Mouse (Mus musculus) right cerebral cortex, adult 18-20 months (tissue): Measurements from ENCODE around the gene Slc19a3.
A peak's percentile ranks its signal among the peaks of the same experiment; 100 is the strongest.

ENCODE experiments used
- DNase-seq: peaks from one replicate; pipeline ENCODE4 v3.0.0; 2022; ENCODE audit warnings: mixed read lengths

Gene Slc19a3

DNA sequence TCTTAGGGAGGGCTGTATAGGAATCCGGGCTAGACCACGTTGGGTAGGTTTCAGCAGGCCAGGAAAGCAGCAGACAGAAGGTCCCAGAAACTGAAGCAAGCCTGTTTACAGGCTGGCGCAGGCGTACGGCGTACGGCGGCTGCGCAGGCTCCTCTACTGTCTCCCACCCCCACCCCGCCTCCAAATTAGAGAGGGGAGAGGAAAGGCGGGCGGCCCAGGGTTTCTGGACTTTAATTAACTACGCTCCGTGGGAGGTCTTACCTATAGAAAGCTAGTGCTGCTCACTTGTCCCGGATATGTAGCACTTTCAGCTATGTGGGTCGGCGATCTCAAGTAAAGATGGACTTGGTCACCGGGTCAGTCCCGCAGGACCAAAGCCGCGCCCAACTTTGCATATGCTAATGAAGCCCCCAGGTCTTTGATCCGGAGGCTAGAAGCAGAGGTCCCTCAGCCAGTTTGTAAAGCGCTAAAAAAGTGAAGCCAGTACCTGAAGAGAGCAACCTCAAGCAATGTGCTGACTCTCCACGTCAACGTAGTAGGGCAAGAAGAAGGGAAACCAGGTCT lies at the start of gene Slc19a3:
Slc19a3 (minus strand) TSS at position 340 of the 564 bp plus-strand sequence.
- DNase-seq, result peak; percentile 36

DNA sequence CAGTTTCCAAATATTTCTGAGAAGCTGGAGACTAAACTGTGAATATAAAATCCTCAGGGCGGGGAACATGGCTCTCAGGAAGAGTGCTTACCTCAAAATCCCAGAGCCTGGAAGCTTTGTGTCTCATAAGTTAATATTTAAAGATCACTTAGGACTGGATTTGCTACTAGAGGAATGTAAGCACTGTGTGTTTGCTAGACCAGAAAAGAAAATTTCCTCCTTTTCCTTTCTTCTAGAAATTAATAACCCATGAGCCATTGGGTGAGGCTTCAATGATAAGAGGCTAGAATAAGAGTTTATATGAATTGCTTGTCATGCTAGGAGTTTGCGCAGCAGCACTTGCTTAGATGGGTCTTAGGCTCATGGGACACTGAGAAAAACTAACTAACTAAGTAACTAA lies 46.5 kb upstream of the Slc19a3 start:
- no peak for DNase-seq

DNA sequence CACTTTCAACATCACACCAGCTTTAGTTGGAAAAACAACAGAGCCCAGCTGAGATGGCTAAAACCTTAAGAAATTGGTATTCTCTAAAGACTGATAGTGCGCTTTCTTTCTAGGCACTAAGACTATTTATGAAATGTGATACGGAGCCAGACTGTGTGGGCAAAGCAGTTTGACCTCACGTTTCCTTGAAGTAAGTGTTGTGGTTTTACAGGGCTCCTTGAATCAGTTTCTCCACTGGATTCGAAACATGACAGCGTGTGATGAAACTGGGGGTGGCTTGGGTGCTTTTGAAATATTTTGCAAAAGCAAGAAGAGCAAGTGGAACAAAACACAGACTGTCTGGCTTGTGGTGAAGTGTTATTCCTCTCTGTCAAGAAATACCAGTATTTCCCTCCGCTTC lies 38.8 kb upstream of the Slc19a3 start:
- peak; percentile 6 for DNase-seq

DNA sequence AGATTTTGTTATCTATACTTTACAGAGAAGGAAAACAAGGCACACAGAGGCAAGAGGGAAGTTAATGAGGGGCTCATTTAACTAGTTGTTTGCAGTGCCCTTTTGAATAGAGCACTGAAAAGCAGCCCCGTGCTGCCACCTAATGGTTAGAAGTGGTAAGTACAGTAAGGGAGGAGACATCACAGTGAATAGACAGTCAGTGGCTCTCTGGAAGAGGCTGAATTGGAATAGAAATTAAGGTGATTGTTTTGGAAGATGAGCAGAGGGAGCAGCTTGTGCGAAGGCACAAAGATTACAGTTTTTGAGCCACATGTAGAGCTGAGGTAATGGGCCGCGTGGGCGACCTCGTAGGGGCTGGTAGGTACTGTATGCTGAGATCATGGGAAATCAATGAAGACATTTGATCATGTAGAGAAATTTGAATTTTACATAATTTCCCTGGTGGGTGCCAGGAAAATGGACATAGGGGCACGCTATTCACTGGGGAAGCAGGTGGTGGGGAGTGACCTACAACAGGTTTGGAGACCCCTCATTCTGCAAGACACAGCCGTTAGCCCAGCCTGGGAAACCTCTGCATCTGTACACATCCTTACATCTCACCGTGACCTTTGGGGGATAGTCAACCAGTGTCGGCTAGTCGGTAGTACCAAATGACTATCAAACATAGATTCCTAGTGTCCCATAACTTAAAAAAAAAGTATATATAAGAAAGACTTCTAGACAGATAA lies 38.1 kb upstream of the Slc19a3 start:
- peak; percentile 20 for DNase-seq

DNA sequence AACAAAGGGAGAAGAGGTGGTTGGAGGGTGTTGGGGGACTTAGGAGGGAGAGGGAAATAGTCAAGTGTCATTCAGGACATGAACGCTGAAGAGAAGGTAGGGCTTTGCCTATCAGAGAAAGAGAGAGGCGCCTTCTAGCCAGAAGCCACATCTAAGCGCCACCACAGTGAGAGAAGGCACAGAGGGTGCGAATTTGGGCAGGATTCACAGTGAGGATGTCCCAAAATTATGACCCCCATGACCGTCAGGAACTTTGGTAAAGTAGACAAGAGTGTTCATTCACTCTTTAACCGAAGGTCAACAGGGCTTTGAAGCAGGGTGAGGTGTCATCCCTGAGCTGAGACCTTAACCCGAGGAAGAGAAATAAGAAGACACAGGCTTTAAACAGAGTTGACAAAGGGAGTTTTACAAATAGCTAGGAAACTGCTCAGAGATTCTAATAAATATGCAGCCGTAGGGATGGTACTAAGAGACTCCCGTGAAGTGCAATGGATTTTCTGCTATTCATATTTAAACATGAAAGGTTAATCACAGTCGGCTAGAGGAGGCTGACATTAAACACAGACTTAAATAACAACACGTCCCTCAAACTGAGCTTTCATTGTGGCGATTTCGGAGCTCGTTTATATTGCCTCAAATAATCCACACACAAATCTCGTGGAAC lies 37.4 kb upstream of the Slc19a3 start:
- no peak for DNase-seq

DNA sequence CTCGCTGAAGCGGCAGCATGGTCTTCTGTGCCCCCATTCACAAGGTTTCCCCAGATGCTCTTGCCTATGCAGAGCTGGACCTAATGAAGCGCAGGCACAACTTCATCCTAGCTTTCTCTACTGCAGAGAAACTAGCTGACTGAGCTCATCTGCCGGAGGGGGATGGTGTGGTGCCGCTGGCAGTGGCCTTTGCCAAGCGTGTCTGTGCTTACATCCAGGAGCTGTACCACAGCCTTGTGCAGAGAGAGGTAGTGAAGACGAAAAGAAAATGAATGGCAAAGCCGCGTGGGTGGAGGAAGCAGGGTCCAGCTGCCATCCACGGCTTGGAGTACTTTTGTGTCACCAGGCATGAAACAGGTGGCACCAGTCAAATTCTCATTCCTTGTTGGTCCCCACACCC lies 29.0 kb upstream of the Slc19a3 start:
- peak; percentile 10 for DNase-seq

DNA sequence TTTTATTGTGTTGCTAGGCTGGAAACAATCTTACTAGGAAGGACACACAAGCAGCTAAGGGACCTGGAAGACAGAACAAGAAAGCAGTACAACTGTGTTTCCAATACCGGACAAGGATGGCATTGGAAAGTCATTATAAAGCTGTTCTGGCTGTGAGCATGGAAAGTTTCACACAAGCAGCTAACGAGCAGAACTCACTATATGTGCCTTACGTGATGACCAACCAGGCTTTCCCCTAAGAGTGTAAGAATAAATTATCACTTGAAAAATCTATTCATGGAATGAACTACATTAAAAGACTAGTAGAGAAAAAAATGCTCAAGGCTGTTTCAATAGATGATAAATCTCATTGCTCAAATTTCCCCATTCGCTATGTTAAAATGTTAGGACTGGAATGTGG lies 28.3 kb upstream of the Slc19a3 start:
- DNase-seq, result no peak

DNA sequence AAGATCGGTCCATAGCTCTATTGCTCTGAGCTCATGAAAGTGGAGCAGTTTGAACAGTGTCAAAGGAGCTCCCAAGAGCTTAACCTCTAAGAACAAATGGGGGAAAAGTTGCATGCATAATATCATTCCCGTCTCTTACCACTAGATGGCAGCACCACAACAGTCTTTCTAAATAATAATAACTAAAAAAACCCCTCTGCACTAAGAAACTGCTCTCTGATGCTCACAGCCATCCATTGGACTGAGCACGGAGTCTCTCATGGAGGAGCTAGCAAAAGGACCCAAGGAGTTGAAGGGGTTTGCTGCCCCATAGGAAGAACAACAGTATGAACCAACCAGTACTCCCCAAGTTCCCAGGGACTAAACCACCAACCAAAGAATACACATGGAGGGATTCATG lies 26.6 kb upstream of the Slc19a3 start:
- no peak for DNase-seq

DNA sequence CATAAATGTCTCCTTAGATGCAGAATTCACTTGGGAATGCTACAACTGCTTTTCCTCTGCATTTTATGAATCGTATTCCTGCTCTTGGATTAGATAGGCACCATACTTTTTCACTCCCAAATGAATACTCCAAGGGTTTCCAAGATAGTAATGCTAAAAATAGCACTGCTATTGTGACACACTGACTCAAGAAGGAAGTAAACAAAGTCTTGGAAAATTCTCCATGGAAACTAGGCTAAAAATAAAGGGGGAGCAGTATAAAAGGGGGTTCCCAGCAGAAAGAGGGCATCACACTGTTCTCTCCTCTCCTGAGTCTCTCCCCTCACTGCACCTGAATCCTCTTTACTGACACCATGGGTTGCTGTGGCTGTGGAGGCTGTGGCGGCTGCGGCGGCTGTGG lies 22.4 kb upstream of the Slc19a3 start, which contains the start of gene Krtap28-13:
Krtap28-13 (plus strand) TSS at position 288 of the 400 bp plus-strand sequence.
- no peak for DNase-seq

DNA sequence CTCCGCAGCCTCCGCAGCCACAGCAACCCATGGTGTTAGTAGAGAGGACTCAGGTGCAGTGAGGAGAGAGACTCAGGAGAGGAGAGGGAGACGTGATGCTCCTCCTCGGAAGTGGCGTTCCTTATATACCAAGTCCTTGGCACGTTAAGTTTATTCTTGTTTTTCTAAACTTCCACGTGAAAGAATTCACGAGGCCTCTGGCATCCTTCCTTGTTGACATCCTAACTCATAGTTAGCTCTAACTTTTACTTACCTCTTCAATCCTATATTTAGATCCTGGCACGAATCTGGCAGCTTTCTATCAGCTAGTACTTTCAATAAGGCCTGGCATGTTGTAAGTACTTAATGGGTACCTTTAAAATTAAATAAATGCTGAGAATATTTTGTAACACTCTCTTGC lies 21.0 kb upstream of the Slc19a3 start, which contains the start of gene A030005K14Rik:
A030005K14Rik (minus strand) TSS at position 101 of the 400 bp plus-strand sequence.
- no peak for DNase-seq

DNA sequence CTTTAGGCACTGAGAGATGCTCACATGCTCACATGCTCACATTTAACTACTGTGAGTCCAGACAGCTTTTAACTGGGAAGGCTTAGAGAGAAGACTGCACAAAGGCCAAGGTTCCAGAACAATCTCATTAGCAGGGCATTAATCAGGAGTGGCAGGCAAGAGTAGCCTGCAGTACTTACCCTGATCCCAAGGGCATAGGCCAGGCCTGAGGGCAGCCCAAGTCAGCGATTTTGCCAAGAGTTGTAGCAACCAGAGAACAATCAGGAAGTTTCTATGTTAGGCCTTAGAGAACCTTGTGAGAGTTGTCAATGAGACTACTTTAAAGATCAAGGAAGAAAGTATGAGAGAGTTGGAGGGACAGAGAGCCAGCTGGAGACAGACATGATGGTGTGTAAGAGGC lies 20.2 kb upstream of the Slc19a3 start:
- DNase-seq, result no peak

DNA sequence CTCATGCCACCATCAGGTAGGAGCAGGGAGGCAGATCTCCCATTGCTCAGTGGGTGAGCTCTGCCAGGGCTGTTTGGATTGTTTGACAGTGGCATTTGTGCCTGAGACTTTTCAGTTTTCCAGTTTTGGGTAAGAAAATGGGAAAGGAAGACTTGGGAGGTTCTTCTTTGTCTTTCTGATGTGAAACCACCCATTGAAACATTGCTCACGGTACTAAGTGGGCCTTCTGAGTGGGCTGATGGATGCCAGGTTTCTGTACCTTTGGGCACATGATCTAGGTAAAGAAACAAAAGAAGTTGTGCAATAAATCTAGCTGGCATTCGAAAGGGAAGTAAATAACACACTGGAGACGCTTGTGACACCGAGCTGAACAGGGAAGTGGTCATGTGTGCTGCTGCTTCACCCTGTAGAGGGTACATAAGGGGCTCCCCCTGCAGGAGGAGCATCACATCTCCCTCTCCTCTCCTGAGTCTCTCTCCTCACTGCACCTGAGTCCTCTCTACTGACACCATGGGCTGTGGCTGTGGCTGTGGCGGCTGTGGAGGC lies 6.7 kb upstream of the Slc19a3 start, which contains the start of gene Gm47969:
Gm47969 (plus strand) TSS at position 51 of the 546 bp plus-strand sequence.
- DNase-seq, result no peak

DNA sequence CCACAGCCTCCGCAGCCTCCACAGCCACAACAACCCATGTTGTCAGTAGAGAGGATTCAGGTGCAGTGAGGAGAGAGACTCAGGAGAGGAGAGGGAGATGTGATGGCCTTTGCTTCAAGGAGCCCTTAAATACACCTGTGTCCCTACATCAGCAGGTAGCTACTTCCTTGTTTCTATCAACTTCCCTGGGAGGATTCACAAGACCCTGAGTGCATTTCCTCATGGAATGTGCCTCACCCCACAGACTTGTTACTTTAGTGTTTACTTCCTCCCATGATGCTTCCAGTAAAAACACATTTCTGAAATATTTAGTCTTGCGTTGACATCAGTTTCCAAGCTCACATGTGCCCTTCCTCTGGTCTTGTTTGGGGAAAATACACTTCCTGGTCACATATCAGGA lies 4.1 kb upstream of the Slc19a3 start, which contains the start of gene Krtap28-10:
Krtap28-10 (minus strand) TSS at position 101 of the 400 bp plus-strand sequence.
- no peak for DNase-seq

DNA sequence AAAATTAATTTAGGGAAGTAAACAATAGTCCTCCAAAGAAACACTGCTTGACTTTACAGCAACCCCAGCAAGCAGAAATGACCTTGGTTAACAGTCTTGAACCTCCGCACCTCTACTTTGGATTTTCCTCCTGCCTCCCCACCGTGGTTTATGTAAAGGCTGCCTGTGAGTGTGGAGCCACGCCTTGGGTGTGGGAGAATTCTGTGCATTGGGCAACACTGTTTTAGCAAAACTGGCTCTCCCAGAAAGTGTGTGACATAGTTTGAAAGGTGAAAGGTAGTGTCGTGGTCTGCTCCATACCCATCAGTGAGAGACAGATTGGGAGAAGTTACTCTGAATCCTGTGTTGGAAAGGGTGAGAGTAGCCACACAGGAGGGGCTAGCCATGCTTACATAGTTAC lies 832 bp upstream of the Slc19a3 start:
- DNase-seq, result no peak

DNA sequence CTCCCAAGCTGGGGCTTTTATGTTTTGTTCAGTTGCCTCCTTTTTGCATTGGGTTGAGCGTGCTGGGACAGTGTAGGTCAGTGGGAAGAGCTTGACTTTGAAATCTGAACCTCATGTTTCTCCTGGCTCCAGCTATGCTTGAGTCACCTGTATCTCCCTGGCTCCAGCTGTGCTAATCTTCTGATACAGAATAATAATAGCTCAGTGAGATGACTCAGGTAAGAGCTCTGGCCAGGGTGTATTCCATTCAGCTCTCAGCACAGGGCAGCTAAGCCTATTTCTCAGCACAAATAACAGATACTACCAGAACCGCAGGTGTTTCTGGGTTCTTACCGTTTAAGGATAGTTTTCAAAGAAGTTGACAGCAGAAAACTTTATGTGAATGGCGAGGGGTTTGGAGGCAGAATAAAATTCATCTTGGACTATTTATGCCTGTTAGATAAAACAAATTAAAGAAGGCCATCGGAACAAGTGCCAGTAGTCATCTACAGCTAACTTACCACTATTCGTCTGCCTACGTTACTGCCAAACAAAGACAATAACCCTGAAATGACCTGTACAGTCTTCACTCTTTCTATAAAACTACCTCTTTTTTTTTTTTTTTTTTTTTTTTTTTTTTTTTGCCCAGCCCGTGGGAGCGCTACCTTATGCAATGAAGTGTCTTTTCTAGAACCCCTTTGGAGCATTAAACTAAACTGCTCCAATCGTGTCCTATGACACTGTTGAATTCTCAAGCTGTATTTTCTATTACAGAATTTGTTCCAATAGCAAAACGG lies 1.2 kb downstream of the Slc19a3 start:
- DNase-seq, result no peak

DNA sequence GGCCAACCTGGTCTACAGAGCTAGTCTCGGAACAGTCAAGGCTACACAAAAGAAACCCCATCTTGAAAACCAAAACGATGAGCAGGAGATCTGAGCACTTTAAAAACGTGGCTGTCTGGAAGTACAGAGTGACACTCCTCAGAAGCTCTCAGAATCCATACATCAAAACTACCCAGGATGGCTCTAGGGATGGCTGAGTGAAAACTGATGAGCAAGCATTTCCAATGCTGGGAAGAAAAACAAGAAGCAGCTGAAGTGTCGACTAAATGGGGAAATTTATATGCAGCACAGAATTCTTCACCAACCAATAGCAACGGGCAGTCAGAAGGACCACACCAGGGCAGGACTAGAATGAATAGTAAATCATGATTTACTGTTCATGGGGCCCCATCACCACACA lies 3.7 kb downstream of the Slc19a3 start:
- DNase-seq, result no peak

DNA sequence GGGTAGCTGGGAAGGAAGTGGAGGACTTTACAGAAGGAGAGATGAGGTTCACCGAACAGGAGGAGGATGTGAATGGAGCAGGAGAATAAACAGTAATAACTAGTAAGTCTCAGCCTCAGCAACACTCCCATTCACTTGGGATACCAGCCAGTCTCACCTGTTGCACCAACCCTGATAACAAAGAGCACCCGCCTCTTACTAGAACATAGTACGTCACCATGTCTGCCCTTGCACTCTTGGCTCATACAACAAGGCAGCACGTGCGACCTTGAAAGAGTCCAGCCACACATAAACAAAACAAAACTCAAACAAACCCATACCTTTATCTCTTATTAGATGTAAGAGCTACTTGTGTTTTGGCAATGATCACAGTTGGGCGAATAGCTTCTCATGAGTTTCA lies 5.7 kb downstream of the Slc19a3 start:
- DNase-seq, result no peak

DNA sequence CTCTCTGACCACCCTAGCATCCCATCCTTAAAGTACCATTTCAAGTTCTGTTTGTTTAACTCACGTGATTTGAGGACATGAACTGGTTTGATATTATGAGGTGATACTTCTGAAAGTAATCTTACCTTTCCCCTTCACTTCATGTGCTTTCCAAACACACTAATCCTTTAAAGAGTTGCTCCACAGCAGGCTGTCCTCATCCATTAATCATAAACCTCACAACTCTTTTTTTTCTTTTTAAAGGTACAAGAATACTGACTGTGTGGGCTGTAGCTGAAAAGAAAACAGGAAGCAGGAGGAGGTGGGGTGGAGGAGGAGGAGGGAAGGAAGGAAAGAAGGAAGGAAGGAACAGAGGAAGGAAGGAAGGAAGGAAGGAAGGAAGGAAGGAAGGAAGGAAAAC lies 6.3 kb downstream of the Slc19a3 start:
- no peak for DNase-seq

DNA sequence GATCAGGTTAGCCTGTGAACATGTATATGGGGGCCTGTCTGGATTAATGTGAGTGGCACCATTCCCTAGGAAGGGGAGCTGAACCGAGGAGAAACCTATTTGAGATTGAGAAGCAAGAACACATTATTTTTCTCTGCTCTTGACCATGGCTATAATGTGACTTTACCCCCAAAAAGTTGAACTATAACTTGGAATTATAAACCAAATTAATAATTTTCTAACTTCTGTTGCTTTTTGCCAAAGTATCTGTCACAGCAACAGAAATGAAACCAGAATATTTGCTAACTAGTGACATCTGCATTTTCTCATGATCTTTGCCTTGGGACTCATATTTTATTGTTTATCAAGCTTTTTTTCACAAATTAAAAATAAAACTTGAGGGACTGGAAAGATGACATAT lies 21.7 kb downstream of the Slc19a3 start:
- DNase-seq, result no peak

DNA sequence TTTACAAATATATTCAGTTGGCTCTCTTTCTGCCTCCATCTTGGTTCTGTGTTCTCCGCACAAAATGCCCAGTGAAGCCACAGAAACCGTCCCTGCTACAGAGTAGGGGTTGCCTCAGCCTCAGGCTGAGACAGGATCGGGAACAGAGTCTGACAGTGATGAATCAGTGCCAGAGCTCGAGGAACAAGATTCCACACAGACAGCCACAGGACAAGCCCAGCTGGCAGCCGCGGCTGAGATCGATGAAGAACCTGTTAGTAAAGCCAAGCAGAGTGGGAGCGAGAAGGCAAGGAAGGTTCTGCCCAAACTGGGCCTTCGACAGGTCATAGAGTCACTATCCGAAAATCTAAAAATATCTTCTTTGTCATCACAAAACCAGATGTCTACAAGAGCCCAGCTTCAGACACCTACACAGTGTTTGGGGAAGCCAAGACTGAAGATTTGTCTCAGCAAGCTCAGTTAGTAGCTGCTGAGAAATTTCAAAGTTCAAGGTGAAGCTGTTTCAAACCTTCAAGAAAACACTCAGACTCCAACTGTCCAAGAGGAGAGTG lies 22.8 kb downstream of the Slc19a3 start:
- no peak for DNase-seq

DNA sequence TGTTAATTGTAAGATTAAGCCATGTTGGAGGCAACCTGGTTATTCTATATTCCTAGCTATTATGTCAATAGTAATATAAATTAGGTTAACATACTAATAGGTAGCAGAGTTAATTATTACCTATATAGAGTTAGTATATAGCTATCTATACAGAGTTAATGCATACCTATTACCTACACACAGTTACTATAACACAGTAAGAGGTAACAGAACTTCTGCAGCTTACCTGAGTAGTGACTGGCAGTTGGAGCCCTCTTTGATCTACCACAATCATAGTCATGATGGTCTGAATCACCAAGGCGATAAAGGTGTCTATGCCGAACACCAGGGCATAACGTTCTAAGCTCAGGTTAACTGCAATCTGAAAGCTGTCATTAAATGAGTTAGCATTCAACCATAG lies 23.8 kb downstream of the Slc19a3 start:
- DNase-seq, result no peak

DNA sequence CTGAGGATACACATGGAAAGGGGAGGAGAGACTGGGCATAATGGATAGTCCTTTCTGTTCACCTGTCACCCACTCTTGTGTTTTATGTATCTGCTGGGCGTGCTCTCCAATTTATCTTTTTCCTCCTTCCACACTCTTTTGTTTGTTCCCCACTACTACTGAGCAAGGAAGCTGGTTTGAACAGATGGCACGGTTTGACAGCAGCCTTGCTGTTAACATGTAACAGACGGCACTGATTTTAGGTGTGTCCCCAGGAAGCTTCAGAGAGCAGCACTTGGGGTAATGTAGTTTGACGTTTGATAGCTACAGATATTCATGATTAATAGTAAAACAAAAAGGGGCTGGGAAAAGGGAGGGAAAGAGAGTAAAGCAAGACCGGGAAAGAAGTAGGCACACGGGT lies 30.8 kb downstream of the Slc19a3 start:
- no peak for DNase-seq
